Mouse (Mus musculus): Measurements from ENCODE around the gene Ltbp4.

DNA sequence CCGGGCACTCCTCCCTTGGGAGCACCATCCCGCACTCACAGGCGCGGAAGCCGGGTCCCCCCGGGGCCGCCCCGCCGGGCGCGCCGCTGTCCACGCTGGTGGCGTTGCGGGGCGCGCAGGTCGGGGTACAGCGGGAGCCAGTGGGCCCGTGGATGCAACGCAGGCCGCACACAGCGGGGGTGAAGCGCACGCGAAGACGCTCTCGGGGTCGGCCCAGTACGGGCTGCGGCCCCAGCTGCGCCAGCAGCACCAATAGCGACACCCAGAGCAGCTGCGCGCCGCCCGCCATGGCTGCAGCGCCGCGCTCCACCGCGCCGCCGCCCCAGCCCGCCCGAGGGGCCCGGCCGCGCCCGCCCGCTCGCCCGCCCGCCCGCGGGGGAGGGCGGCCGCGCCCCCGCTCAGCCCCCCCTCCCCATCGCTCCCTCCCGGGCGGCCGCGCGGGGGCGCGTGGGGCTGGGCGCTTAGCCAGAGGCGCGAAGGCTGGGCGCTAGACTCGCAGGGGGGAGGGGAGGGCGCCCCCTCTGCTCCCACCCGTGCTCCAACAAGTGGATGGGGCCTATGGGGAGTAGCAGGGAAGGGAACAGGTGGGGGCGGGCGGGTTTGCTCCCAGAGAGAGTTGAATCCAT is 4.1 kb downstream of the Ltbp4 start:
- TF ChIP-seq POLR2A (IDR thresholded peaks at IDR 0.05; ENCODE audit: borderline replicate concordance, insufficient read depth, low read length) (no peak), CTCF (IDR thresholded peaks at IDR 0.05; ENCODE audit: borderline replicate concordance, insufficient read depth, low read depth, low read length) (no peak)

Measured in cerebellum, adult 2 months (tissue).